Mouse (Mus musculus): Measurements from ENCODE around the gene Slc25a19. TPM values are rescaled to one million over a fixed set of nuclear protein-coding genes. Genes with fewer than 3 reads are reported as not detected.

The Slc25a19 gene
- polyA plus RNA-seq, 1 experiment from 2014 or later = 24.9 TPM

DNA sequence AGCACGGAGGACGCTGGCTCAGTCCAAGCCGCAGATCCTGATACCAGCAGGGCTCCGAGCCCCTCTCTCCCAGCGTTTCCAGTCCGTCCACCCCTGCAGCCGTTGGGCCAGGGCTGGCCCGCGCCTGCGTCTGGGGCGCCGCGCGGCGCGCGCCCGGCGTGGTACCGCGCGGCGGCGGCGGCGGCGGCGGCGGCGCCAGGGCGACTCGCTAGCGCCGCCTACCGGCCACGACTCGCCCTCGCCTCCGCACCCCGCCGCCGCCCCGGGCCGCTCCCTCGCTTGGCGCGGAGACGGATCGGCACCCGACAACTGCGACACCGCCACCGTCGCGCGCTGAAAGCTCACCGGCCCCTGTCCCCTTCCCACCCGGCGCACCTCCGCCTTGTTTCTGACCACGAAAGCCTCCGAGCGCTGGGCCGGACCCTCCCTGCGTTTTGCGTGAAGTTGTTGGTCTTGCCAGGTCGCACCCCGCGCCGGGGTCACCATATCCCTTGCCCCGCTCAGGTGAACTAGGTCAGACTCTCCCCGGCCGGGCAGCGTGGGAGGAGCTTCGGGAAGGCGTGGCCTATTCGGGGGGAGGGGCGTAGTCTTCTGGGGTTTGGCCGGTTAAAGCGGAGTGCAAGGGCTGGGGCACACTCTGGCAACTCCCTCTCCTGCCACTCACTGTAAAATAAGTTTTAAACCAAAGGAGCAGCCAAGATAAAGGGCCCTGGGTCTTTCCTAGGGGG lies 15.5 kb downstream of the Slc25a19 start, which contains the start of gene Mif4gd:
TSS of gene Mif4gd (minus strand) at position 560 of the 728 bp plus-strand sequence.
- ATAC-seq (ENCODE audit: low FRiP score) = peak; percentile 84
- DNase-seq (ENCODE audit: low spot score) = peak; percentile 90
- Histone ChIP-seq H3K27ac (ENCODE audit: low read depth, low read length) (peak within 1 kb of the TSS; percentile 51; the same call in 1 of the 2 replicates), H3K36me3 (ENCODE audit: control insufficient read depth, insufficient read depth, low read length) (peaks cover 10% of the 10 kb centered on the region), H3K4me2 (replicated peaks; ENCODE audit: low read depth, low read length) (peak within 1 kb of the TSS; percentile 91), H3K9me3 (ENCODE audit: control insufficient read depth, low read length) (no peaks in the 10 kb centered on the region), H3K27me3 (ENCODE audit: control insufficient read depth, insufficient read depth, low read length) (no peaks in the 10 kb centered on the region), H3K9ac (ENCODE audit: low read depth, low read length) (peak within 1 kb of the TSS; percentile 56), H3K4me1 (replicated peaks; ENCODE audit: control insufficient read depth, insufficient read depth, low read length) (no peaks in the 10 kb centered on the region; the same call in 1 of the 2 replicates), H3K4me3 (ENCODE audit: low read depth, low read length) (peak within 1 kb of the TSS; percentile 51)
- under 1% methylated on average over 50 of the region's 80 CpGs for WGBS

DNA sequence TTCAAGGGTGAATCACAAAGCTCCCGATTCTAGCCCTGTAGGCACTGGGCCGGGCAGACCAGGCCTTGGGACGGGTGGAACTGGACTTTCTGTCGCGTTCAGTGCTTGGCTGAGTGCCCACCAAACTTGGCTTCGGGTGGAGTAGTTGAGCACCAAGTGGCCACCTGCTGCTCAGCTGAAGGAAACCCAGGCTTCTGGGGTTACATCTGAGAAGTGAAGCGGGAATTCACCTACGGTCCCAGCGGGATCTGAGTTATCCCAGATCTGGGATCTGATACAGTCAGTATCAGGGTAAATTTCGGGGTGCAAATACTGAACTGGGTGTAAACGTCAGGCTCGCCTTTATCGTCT lies 16.1 kb downstream of the Slc25a19 start:
- DNase-seq (ENCODE audit: low spot score) (no peak), ATAC-seq (ENCODE audit: low FRiP score) (no peak; the same call in 1 of the 2 replicates)
- Histone ChIP-seq H3K36me3 (ENCODE audit: control insufficient read depth, insufficient read depth, low read length) (peaks cover 11% of the 10 kb centered on the region), H3K4me2 (replicated peaks; ENCODE audit: low read depth, low read length) (peak overlapping the region; percentile 91), H3K4me3 (ENCODE audit: low read depth, low read length) (peak overlapping the region; percentile 51), H3K27ac (ENCODE audit: low read depth, low read length) (no peak overlapping the region), H3K9ac (ENCODE audit: low read depth, low read length) (peak overlapping the region; percentile 56), H3K27me3 (ENCODE audit: control insufficient read depth, insufficient read depth, low read length) (no peaks in the 10 kb centered on the region), H3K4me1 (replicated peaks; ENCODE audit: control insufficient read depth, insufficient read depth, low read length) (no peaks in the 10 kb centered on the region; the same call in 1 of the 2 replicates), H3K9me3 (ENCODE audit: control insufficient read depth, low read length) (no peaks in the 10 kb centered on the region)
- WGBS = 2% methylated on average over 13 of the region's 13 CpGs

DNA sequence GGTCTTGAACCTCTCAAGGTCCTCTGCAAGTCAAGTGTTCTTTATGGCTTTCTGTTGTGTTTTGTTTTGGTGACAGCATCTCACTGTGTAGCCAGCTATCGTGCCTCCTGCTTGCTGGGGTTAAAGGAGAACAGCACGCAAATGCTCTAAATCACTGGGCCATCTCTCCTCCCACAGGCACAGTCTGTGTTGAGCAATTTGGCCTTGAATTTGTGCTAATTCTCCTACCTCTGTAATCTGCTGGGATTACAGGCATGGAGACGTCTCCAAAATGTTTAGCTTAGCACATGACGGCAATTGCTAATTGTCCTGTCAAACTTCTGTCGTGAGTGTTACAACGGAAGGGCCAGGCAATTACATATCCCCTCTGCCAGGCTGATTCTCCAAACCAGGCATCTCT lies 16.9 kb downstream of the Slc25a19 start:
- H3K4me2 ChIP-seq (replicated peaks; ENCODE audit: low read depth, low read length) = no peak overlapping the region

DNA sequence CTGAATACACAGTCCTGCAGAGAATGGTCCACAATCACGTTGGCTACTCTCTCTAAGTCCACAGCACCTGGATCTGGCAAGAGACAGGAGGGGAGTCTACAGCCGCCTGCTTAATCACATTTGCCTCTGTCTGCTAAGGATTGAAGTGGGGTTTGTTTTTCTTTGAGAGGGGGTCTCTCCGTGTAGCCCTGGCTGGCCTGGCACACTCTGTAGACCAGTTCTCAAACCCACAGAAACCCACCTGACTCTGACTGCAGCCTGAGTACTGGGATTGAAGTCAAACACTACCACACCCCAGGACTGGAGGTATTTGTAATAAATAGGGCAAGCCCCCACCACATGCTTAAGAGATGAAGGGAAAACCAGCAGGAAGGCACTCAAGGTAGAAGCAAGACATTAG lies 18.5 kb downstream of the Slc25a19 start:
- Histone ChIP-seq H3K4me1 (replicated peaks; ENCODE audit: control insufficient read depth, insufficient read depth, low read length) (peaks cover 5% of the 10 kb centered on the region; the same call in 1 of the 2 replicates), H3K36me3 (ENCODE audit: control insufficient read depth, insufficient read depth, low read length) (peaks cover 13% of the 10 kb centered on the region), H3K27ac (ENCODE audit: low read depth, low read length) (no peak overlapping the region), H3K9ac (ENCODE audit: low read depth, low read length) (no peak overlapping the region), H3K4me2 (replicated peaks; ENCODE audit: low read depth, low read length) (no peak overlapping the region), H3K9me3 (ENCODE audit: control insufficient read depth, low read length) (no peaks in the 10 kb centered on the region), H3K4me3 (ENCODE audit: low read depth, low read length) (no peak overlapping the region), H3K27me3 (ENCODE audit: control insufficient read depth, insufficient read depth, low read length) (no peaks in the 10 kb centered on the region)
- ATAC-seq (ENCODE audit: low FRiP score) (no peak), DNase-seq (ENCODE audit: low spot score) (no peak)
- WGBS = 63% methylated on average over 3 of the region's 3 CpGs

More for the DNA sequence above, 16.9 kb downstream of the Slc25a19 start:
- ATAC-seq (ENCODE audit: low FRiP score) (no peak), DNase-seq (ENCODE audit: low spot score) (no peak)
- Histone ChIP-seq H3K9me3 (ENCODE audit: control insufficient read depth, low read length) (no peaks in the 10 kb centered on the region), H3K4me1 (replicated peaks; ENCODE audit: control insufficient read depth, insufficient read depth, low read length) (no peaks in the 10 kb centered on the region; the same call in 1 of the 2 replicates), H3K4me3 (ENCODE audit: low read depth, low read length) (no peak overlapping the region), H3K36me3 (ENCODE audit: control insufficient read depth, insufficient read depth, low read length) (peaks cover 13% of the 10 kb centered on the region), H3K9ac (ENCODE audit: low read depth, low read length) (no peak overlapping the region), H3K27me3 (ENCODE audit: control insufficient read depth, insufficient read depth, low read length) (no peaks in the 10 kb centered on the region), H3K27ac (ENCODE audit: low read depth, low read length) (no peak overlapping the region)
- WGBS = 80% methylated on average over 6 of the region's 6 CpGs

DNA sequence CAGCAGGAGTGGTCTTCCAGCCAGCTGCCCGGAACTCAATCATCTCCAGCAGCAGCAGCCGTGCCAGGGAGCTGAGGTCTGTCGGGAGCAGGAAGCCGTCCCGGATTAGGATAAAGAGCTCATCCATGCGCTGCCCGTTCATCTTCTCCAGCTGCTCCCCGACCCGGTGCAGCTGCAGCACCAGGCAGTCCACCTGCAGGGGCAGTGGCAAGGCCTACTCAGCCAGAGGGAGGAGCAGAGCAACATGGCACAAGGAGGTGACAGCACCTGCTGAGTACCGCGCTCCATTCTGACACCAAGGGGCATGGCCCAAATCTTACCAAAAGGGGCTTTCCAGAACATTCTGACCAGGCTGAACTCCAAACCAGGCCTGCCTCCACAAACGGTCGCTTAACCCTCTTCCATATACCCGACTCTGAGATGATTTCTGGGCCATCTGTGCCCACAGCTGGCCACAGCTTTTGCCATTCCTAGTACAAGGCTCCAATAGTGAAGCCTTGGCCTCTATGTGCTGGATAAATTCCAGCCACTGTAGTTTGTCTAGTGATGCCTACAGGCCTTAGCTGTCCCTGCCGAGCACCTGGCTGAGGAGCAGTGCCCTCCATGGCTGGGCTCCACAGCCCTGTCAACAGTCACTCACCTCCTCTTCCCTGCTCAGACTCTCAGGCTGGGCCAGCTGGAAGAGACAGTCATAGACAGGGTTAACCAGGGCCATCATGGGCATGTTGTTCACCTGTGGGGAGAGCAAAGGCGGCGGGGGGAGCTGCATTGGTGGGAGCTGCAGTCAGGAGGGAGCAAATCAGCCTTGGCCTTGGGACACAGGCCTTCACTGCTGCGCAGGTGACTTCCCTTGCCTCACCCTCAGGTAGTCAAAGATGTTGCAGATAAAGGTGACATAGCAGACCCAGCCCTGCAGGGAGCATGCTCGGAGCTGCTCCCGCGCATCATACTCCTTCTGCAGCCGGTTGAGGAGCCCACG lies 19.4 kb downstream of the Slc25a19 start:
- no peak for ATAC-seq (ENCODE audit: low FRiP score)
- Histone ChIP-seq H3K27me3 (ENCODE audit: control insufficient read depth, insufficient read depth, low read length) (no peaks in the 10 kb centered on the region), H3K4me1 (replicated peaks; ENCODE audit: control insufficient read depth, insufficient read depth, low read length) (peaks cover 6% of the 10 kb centered on the region; the same call in 1 of the 2 replicates), H3K9me3 (ENCODE audit: control insufficient read depth, low read length) (no peaks in the 10 kb centered on the region), H3K36me3 (ENCODE audit: control insufficient read depth, insufficient read depth, low read length) (peaks cover 13% of the 10 kb centered on the region), H3K4me2 (replicated peaks; ENCODE audit: low read depth, low read length) (no peak overlapping the region), H3K27ac (ENCODE audit: low read depth, low read length) (no peak overlapping the region), H3K4me3 (ENCODE audit: low read depth, low read length) (no peak overlapping the region), H3K9ac (ENCODE audit: low read depth, low read length) (no peak overlapping the region)
- no peak for DNase-seq (ENCODE audit: low spot score)
- WGBS = 85% methylated on average over 23 of the region's 23 CpGs

DNA sequence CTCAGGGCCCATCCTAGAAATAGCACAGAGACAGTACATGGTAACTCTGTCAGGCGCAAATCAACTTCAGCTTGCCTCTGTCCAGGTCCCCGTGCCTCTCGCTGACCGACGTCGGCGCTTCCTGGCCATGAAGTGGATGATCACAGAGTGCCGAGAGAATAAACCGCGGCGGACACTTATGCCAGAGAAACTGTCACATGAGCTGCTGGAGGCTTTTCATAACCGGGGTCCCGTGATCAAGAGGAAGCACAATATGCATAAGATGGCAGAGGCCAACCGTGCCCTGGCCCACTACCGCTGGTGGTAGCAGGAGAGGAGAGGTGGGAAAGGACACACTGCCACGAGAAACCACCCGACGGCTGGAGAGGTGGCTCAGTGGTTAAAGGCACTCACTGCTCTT lies 21.4 kb downstream of the Slc25a19 start:
- no peak for ATAC-seq (ENCODE audit: low FRiP score)
- Histone ChIP-seq H3K36me3 (ENCODE audit: control insufficient read depth, insufficient read depth, low read length) (peaks cover 13% of the 10 kb centered on the region), H3K27ac (ENCODE audit: low read depth, low read length) (no peak overlapping the region), H3K27me3 (ENCODE audit: control insufficient read depth, insufficient read depth, low read length) (no peaks in the 10 kb centered on the region), H3K9ac (ENCODE audit: low read depth, low read length) (no peak overlapping the region), H3K4me3 (ENCODE audit: low read depth, low read length) (no peak overlapping the region), H3K4me2 (replicated peaks; ENCODE audit: low read depth, low read length) (no peak overlapping the region), H3K9me3 (ENCODE audit: control insufficient read depth, low read length) (no peaks in the 10 kb centered on the region), H3K4me1 (replicated peaks; ENCODE audit: control insufficient read depth, insufficient read depth, low read length) (peaks cover 10% of the 10 kb centered on the region)
- DNase-seq (ENCODE audit: low spot score) = no peak
- WGBS = 97% methylated on average over 18 of the region's 18 CpGs

DNA sequence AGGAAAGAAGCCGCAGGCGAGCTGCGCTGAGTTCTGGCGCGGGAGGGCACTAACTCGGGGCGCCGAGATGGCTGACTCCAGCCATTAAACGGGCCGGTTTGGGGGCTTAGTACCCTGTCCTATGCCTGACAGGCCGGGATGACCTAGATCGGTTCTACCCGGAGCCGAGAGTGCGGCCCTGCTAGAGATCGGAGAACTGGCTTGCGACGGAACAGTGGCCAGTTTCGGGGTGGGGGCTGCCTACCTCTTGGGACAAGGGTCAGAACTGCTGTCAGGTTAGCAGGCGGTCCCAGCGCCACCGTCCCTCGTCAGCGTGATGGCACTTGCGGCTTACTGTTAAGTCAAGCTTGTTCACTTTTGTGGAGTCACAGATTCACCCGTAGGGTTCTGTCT lies 23.8 kb downstream of the Slc25a19 start:
- Histone ChIP-seq H3K27me3 (ENCODE audit: control insufficient read depth, insufficient read depth, low read length) (no peaks in the 10 kb centered on the region), H3K4me3 (ENCODE audit: low read depth, low read length) (peak overlapping the region; percentile 99), H3K9me3 (ENCODE audit: control insufficient read depth, low read length) (no peaks in the 10 kb centered on the region), H3K4me1 (replicated peaks; ENCODE audit: control insufficient read depth, insufficient read depth, low read length) (peaks cover 10% of the 10 kb centered on the region), H3K36me3 (ENCODE audit: control insufficient read depth, insufficient read depth, low read length) (peaks cover 13% of the 10 kb centered on the region), H3K4me2 (replicated peaks; ENCODE audit: low read depth, low read length) (peak overlapping the region; percentile 89), H3K9ac (ENCODE audit: low read depth, low read length) (peak overlapping the region; percentile 96), H3K27ac (ENCODE audit: low read depth, low read length) (peak overlapping the region; percentile 81)
- WGBS = under 1% methylated on average over 26 of the region's 26 CpGs
- DNase-seq (ENCODE audit: low spot score) = no peak
- peak; percentile 55; the same call in 1 of the 2 replicates for ATAC-seq (ENCODE audit: low FRiP score)

DNA sequence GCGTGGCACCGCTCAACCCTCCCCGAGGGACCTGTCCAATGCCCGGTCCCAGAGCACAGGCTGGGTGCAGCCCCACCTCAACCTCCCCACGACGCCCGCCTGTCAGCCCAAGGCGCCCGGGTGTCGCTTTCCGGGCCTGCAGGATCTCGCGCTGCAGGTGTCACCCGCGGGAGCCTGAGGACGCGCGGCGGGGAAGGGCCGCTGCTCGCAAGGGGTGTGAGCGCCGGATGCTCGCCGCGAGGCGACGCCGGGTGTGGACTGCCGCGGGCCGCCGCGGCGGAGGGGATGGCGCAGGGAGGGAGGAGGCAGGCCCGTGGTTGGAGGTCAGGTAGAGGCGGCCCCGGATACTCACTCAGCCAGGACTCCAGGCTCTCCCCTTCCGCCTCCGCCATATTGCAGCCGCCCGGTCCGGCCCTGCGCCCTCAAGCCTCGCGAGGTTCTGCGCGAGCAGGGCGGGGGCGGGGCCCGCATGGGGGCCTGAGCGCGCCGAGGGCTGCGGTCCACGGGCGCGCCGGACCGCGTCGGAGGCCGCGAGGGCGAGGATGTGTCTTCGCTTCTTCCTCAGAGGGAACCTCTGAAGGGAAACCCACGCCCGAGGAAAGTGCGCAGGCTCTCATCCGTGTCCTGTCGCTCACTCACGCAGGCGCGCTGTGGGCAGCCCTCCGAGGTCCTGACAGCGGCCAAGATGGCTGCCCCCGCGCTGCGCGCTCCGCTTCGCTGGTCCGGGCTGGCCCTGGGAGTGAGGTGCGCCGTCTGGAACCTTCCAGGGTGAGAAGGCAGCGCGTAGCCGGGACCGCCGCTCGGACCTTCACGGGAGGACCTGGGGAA lies 24.4 kb downstream of the Slc25a19 start, which contains the start of the genes Mrps7 and Gga3:
TSS of gene Mrps7 (plus strand) at position 450 of the 828 bp plus-strand sequence.
TSS of gene Gga3 (minus strand) at position 576 of the 828 bp plus-strand sequence.
- H3K27ac ChIP-seq (ENCODE audit: low read depth, low read length) = peak within 1 kb of the TSS; percentile 81
- peaks cover 10% of the 10 kb centered on the region for H3K4me1 ChIP-seq (replicated peaks; ENCODE audit: control insufficient read depth, insufficient read depth, low read length)
- peak within 1 kb of the TSS; percentile 96 for H3K9ac ChIP-seq (ENCODE audit: low read depth, low read length)
- peak; percentile 98 for ATAC-seq (ENCODE audit: low FRiP score)
- peak within 1 kb of the TSS; percentile 89 for H3K4me2 ChIP-seq (replicated peaks; ENCODE audit: low read depth, low read length)
- WGBS = under 1% methylated on average over 86 of the region's 93 CpGs
- H3K4me3 ChIP-seq (ENCODE audit: low read depth, low read length) = peak within 1 kb of the TSS; percentile 99
- peaks cover 9% of the 10 kb centered on the region for H3K36me3 ChIP-seq (ENCODE audit: control insufficient read depth, insufficient read depth, low read length)
- H3K27me3 ChIP-seq (ENCODE audit: control insufficient read depth, insufficient read depth, low read length) = no peaks in the 10 kb centered on the region
- peak; percentile 94 for DNase-seq (ENCODE audit: low spot score)
- H3K9me3 ChIP-seq (ENCODE audit: control insufficient read depth, low read length) = no peaks in the 10 kb centered on the region

Data from hindbrain, embryonic 11.5 days (tissue).